Mouse (Mus musculus) urinary bladder, postnatal 14 days (tissue): ENCODE data around the gene Fuca2.
A peak's percentile ranks its signal among the peaks of the same experiment; 100 is the strongest.
"Not testable (repeated sequence)": the region's sequence is repeated elsewhere in the genome, so short reads cannot be mapped to it uniquely, and the experiment has no call there.

Experiments
- DNase-seq: peaks from one replicate; pipeline ENCODE4 v3.0.0; 2021; ENCODE audit warnings: low spot score

Gene Fuca2

GRCm38 (mm10) chr10:13499331-13499730 is at the start of gene Fuca2:
TSS of gene Fuca2 (plus strand) at chr10:13499540.
- DNase-seq: no peak

GRCm38 (mm10) chr10:13451640-13452039 is 47.7 kb upstream of the Fuca2 start:
- DNase-seq: no peak

- DNase-seq: no peak
Measured at GRCm38 (mm10) chr10:13453200-13453990, 45.9 kb upstream of the Fuca2 start.

- not testable (repeated sequence) for DNase-seq
Measured at GRCm38 (mm10) chr10:13464295-13464694, 35.0 kb upstream of the Fuca2 start.

- DNase-seq: peak; percentile 55
Measured at GRCm38 (mm10) chr10:13466925-13467324, 32.4 kb upstream of the Fuca2 start.

GRCm38 (mm10) chr10:13468025-13468529 is 31.3 kb upstream of the Fuca2 start:
- not testable (repeated sequence) for DNase-seq

- no peak for DNase-seq
Measured at GRCm38 (mm10) chr10:13470236-13470635, 29.1 kb upstream of the Fuca2 start.

GRCm38 (mm10) chr10:13473287-13473832 is 26.0 kb upstream of the Fuca2 start:
- DNase-seq: no peak

GRCm38 (mm10) chr10:13473833-13474567 is 25.3 kb upstream of the Fuca2 start, which contains the start of gene Phactr2:
TSS of gene Phactr2 (minus strand) at chr10:13474412.
- DNase-seq: peak; percentile 49

- no peak for DNase-seq
Measured at GRCm38 (mm10) chr10:13474568-13474955, 24.8 kb upstream of the Fuca2 start.

- no peak for DNase-seq
Measured at GRCm38 (mm10) chr10:13475121-13475520, 24.2 kb upstream of the Fuca2 start.

GRCm38 (mm10) chr10:13479341-13479740 is 20.0 kb upstream of the Fuca2 start:
- DNase-seq: no peak

GRCm38 (mm10) chr10:13485958-13486357 is 13.4 kb upstream of the Fuca2 start:
- no peak for DNase-seq

GRCm38 (mm10) chr10:13489671-13490070 is 9.7 kb upstream of the Fuca2 start:
- DNase-seq: no peak

- DNase-seq: no peak
Measured at GRCm38 (mm10) chr10:13493978-13494686, 5.2 kb upstream of the Fuca2 start.

- no peak for DNase-seq
Measured at GRCm38 (mm10) chr10:13496315-13496714, 3.0 kb upstream of the Fuca2 start.

GRCm38 (mm10) chr10:13500473-13500872 is 1.1 kb downstream of the Fuca2 start:
- DNase-seq: no peak

GRCm38 (mm10) chr10:13500938-13501496 is 1.7 kb downstream of the Fuca2 start:
- peak; percentile 90 for DNase-seq

- DNase-seq: not testable (repeated sequence)
Measured at GRCm38 (mm10) chr10:13501533-13501932, 2.2 kb downstream of the Fuca2 start.

- DNase-seq: no peak
Measured at GRCm38 (mm10) chr10:13502371-13502770, 3.0 kb downstream of the Fuca2 start.

- no peak for DNase-seq
Measured at GRCm38 (mm10) chr10:13521857-13522256, 22.5 kb downstream of the Fuca2 start.

GRCm38 (mm10) chr10:13528155-13528554 is 28.8 kb downstream of the Fuca2 start:
- no peak for DNase-seq
